Mouse (Mus musculus) hindbrain, embryonic 15.5 days (tissue): ENCODE measurements at regions not wholly inside any gene's neighbourhood (a gene's known extent, or its start where the extent isn't known, plus 50 kb on each side); places are given as distances from the start of the nearest gene placed in this dataset.
A peak's percentile ranks its signal among the peaks of the same experiment; 100 is the strongest.

Source experiments
- ATAC-seq: fragments of 200-750 bp; cut with Nextera tagmentation; 2 replicates; pipeline ENCODE4 v1.8.0; 2017; ENCODE audit warnings: low read depth, moderate number of reproducible peaks, moderate TSS enrichment; ENCODE audit not compliant: low FRiP score
- H3K27ac ChIP-seq: fragments of 300-500 bp; sonication (generic); replicated peaks from 2 replicates; pipeline ENCODE4 v1.5.1; 2015; ENCODE audit warnings: mild to moderate bottlenecking, inconsistent platforms
- H3K27me3 ChIP-seq: fragments of 300-500 bp; sonication (generic); 2 replicates; pipeline ENCODE4 v1.6.1; 2015; ENCODE audit warnings: control low read depth, inconsistent platforms
- H3K36me3 ChIP-seq: fragments of 300-500 bp; sonication (generic); 2 replicates; pipeline ENCODE4 v1.6.1; 2015; ENCODE audit warnings: control low read depth, inconsistent platforms
- H3K4me1 ChIP-seq: fragments of 300-500 bp; sonication (generic); replicated peaks from 2 replicates; pipeline ENCODE4 v1.6.1; 2015; ENCODE audit warnings: control low read depth, inconsistent platforms
- H3K4me2 ChIP-seq: fragments of 300-500 bp; sonication (generic); 2 replicates; pipeline ENCODE4 v1.6.1; 2015; ENCODE audit warnings: moderate library complexity, mild to moderate bottlenecking, inconsistent platforms
- H3K4me3 ChIP-seq: fragments of 300-500 bp; sonication (generic); 2 replicates; pipeline ENCODE4 v1.5.1; 2015; ENCODE audit warnings: mild to moderate bottlenecking, inconsistent platforms
- H3K9ac ChIP-seq: fragments of 300-500 bp; sonication (generic); 2 replicates; pipeline ENCODE4 v1.6.1; 2015; ENCODE audit warnings: inconsistent platforms
- H3K9me3 ChIP-seq: fragments of 300-500 bp; sonication (generic); 2 replicates; pipeline ENCODE4 v1.6.1; 2016; ENCODE audit warnings: control low read depth, inconsistent platforms
- WGBS: fragments of 180-500 bp; shearing (Covaris S2); methylation state at CpG from one replicate; pipeline ENCODE4 v1.1.7; 2015; 5-methylcytosine and 5-hydroxymethylcytosine counted together

DNA sequence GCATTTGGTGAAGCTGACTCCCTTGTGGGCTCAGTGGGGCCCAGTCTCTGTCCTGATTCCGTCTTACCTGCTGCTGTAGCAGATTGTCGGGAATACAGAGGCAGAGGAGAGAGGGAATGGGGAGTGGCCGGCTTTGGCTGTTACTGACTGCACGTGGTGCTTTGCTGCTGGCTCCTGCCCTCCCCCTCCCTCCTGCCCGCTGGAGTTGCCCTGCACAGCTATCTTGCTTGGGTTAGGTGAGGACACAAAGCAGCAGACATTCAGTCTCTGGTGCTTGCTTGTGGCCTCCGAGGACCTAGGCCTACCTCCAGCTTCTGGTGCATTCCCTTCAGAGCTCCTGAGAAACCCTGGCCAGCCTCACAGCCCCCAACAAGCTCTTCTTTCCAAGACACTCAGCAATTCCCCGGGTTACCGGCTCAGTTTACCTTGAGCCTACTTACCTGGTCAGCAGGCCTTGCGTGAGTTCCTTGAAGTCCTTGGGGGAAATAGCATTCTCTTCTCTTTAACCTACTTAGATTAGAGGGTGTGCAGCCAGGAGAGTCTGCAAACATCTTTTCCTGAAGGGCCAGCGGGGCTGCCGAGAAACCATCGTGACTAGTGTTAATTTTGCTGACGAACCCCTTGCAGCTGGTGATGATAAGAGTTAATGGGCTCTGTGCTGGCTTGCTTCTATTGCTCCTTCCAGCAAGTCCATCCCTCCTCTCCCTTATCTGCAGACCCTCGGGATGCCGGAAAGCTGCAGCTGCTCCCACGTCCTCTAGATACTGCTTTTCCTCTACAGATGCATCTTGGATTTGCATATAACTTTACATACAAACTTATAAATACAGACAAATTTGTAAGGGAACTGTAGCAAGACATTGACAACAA is 1176.2 kb upstream of the A1bg start:
- no peaks in the 10 kb centered on the region for H3K4me1 ChIP-seq
- H3K9me3 ChIP-seq = no peaks in the 10 kb centered on the region
- H3K4me2 ChIP-seq = no peak overlapping the region
- H3K9ac ChIP-seq = no peak overlapping the region
- H3K27ac ChIP-seq = no peak overlapping the region
- no peaks in the 10 kb centered on the region for H3K36me3 ChIP-seq
- H3K27me3 ChIP-seq = no peaks in the 10 kb centered on the region
- WGBS = 46% methylated on average over 16 of the region's 16 CpGs
- no peak for ATAC-seq
- H3K4me3 ChIP-seq = no peak overlapping the region

DNA sequence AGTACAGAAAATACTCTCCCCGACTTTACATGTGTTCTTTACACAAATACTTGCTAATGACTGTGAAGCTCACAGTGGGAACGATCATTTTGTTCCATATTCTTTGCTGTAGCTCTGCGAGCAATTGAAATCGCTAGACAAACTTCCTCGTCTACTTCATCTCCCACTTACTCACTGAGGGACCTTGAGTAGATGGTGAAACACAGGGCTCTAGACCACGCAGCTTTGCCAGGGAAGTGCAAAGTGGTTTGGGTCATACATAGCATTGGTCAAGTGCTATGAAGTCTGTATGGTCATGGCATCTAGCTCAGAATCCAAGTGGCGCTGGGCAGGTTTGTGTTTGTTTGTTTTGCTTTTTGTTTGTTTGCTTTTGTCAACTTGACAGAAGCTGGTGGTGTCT is 1174.0 kb upstream of the A1bg start:
- Histone ChIP-seq H3K4me2 (no peak overlapping the region), H3K9me3 (no peaks in the 10 kb centered on the region), H3K9ac (no peak overlapping the region), H3K4me1 (peaks cover 13% of the 10 kb centered on the region), H3K27ac (no peak overlapping the region), H3K36me3 (no peaks in the 10 kb centered on the region), H3K27me3 (no peaks in the 10 kb centered on the region), H3K4me3 (no peak overlapping the region)
- 86% methylated on average over 7 of the region's 7 CpGs for WGBS
- no peak for ATAC-seq

GRCm38 (mm10) chr15:62095198-62095597 is 1172.4 kb upstream of the A1bg start:
- Histone ChIP-seq H3K27me3 (no peaks in the 10 kb centered on the region), H3K9ac (no peak overlapping the region), H3K4me3 (no peak overlapping the region), H3K9me3 (no peaks in the 10 kb centered on the region), H3K27ac (no peak overlapping the region), H3K4me2 (no peak overlapping the region), H3K4me1 (peaks cover 13% of the 10 kb centered on the region), H3K36me3 (no peaks in the 10 kb centered on the region)
- no peak for ATAC-seq
- 85% methylated on average over 3 of the region's 3 CpGs for WGBS

- Histone ChIP-seq H3K4me2 (no peak overlapping the region), H3K9me3 (no peaks in the 10 kb centered on the region), H3K36me3 (no peaks in the 10 kb centered on the region), H3K27ac (no peak overlapping the region), H3K4me3 (no peak overlapping the region), H3K4me1 (peaks cover 13% of the 10 kb centered on the region), H3K27me3 (no peaks in the 10 kb centered on the region), H3K9ac (no peak overlapping the region)
- WGBS = 68% methylated on average over 4 of the region's 4 CpGs
- ATAC-seq = no peak
These were observed 1170.9 kb upstream of the A1bg start for GRCm38 (mm10) chr15:62093672-62094071.

- Histone ChIP-seq H3K4me3 (no peak overlapping the region), H3K4me2 (no peak overlapping the region), H3K9ac (no peak overlapping the region), H3K27me3 (no peaks in the 10 kb centered on the region), H3K36me3 (no peaks in the 10 kb centered on the region), H3K27ac (peak overlapping the region; percentile 62), H3K4me1 (peaks cover 13% of the 10 kb centered on the region), H3K9me3 (no peaks in the 10 kb centered on the region)
- peak; percentile 92 for ATAC-seq
- 7% methylated on average over 5 of the region's 5 CpGs for WGBS
These were observed 1169.9 kb upstream of the A1bg start for GRCm38 (mm10) chr15:62092671-62093185.

DNA sequence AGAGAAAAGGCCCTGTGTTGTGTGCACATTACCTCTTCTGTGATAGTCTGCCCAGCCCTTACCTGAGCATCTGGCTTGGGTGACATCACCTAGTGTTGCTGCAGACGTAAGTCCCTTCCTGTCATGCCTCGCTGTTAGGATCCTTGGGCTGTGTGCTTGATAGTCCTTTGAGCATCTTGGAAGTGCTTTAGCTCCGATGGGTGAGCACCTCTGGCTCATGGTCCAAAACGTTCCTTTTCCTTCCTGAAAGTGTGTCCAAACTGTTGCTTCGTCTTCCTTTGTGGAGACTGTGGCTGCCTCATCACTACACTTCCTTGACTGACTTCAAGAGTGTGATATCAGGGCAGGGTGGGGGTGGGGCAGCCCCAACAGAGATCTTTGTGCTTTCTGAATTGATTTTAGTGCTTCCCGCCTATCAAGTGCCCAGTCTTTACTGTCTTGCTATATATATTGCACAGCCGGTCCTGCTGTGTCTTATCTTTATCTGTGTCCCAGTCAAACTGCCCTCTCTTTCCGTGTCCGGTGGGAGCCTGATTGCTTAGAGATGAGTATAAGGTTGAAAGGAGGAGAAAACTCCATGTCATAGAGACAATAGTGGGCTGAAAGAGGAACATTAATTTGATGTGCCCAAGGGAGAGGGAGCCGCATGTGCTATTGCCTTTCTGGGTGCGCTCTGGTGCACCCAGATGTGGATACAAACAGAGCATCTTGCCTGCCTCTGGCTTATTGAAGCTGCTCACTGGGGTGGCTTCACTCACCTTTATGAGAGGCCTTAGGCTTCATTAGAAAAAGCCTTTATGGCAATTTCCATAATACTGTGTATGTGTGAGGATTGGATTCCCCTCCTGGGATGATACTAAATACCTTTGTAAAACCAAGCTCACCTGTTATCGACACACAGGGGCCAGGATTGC is 1169.2 kb upstream of the A1bg start:
- Histone ChIP-seq H3K4me3 (no peak overlapping the region), H3K27ac (peak overlapping the region; percentile 62; the same call in 1 of the 2 replicates), H3K4me2 (no peak overlapping the region), H3K4me1 (peaks cover 13% of the 10 kb centered on the region), H3K27me3 (no peaks in the 10 kb centered on the region), H3K36me3 (no peaks in the 10 kb centered on the region), H3K9me3 (no peaks in the 10 kb centered on the region), H3K9ac (no peak overlapping the region)
- no peak for ATAC-seq
- 53% methylated on average over 12 of the region's 12 CpGs for whole genome bisulfite sequencing

DNA sequence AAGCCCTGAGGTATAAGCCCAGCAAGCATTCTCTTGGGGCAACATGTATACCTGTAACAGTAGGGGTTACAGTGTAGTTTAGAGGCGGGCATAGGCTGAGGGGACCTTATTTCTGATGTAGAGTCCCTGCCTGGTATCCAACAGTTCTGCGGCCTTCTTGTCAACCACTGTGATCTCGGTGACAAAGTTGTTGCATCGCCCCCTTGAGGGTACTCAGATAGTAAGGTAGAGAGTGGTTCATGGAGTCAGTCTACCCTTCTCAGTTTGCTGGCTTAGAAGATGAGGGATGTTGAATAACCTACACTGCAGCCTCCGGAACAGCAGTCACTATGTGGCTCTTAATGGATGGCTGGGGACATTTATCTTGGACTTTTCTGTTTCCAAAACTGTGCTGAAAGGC is 1168.3 kb upstream of the A1bg start:
- no peak overlapping the region for H3K4me3 ChIP-seq
- H3K36me3 ChIP-seq = no peaks in the 10 kb centered on the region
- no peaks in the 10 kb centered on the region for H3K27me3 ChIP-seq
- no peak overlapping the region for H3K9ac ChIP-seq
- no peak overlapping the region for H3K4me2 ChIP-seq
- no peaks in the 10 kb centered on the region for H3K9me3 ChIP-seq
- no peak for ATAC-seq
- peaks cover 13% of the 10 kb centered on the region for H3K4me1 ChIP-seq
- WGBS = 89% methylated on average over 5 of the region's 5 CpGs
- H3K27ac ChIP-seq = no peak overlapping the region

- no peak overlapping the region for H3K9ac ChIP-seq
- no peaks in the 10 kb centered on the region for H3K36me3 ChIP-seq
- 92% methylated on average over 4 of the region's 4 CpGs for WGBS
- H3K9me3 ChIP-seq = no peaks in the 10 kb centered on the region
- ATAC-seq = no peak
- no peak overlapping the region for H3K4me2 ChIP-seq
- no peaks in the 10 kb centered on the region for H3K27me3 ChIP-seq
- no peak overlapping the region for H3K27ac ChIP-seq
- no peak overlapping the region for H3K4me3 ChIP-seq
- H3K4me1 ChIP-seq = peaks cover 13% of the 10 kb centered on the region
These were observed 1165.5 kb upstream of the A1bg start for GRCm38 (mm10) chr15:62088341-62088740.

DNA sequence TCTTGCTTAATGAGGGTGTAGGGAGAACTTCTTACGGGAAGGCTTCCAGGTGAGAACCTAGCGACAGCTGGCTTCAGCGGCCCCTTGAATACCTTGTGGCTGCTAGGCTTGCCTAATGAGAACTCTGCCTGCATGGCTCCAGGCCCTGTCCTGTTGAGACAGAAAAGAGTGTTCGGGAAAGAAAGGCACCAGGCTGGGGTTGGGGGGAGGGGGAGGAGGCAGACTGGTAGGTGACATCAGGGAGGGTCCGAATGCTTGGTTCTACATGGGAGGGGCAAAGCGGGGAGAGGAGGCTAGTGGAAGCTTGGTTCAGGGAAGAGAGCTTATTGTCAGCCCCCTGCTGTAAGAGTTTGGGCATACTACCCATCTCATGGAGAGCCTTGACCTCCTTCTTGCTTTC is 1164.9 kb upstream of the A1bg start:
- H3K4me2 ChIP-seq = no peak overlapping the region
- ATAC-seq = no peak
- H3K27ac ChIP-seq = no peak overlapping the region
- H3K4me3 ChIP-seq = no peak overlapping the region
- H3K27me3 ChIP-seq = no peaks in the 10 kb centered on the region
- H3K9me3 ChIP-seq = no peaks in the 10 kb centered on the region
- H3K36me3 ChIP-seq = no peaks in the 10 kb centered on the region
- peaks cover 7% of the 10 kb centered on the region for H3K4me1 ChIP-seq
- no peak overlapping the region for H3K9ac ChIP-seq
- 52% methylated on average over 6 of the region's 6 CpGs for WGBS

DNA sequence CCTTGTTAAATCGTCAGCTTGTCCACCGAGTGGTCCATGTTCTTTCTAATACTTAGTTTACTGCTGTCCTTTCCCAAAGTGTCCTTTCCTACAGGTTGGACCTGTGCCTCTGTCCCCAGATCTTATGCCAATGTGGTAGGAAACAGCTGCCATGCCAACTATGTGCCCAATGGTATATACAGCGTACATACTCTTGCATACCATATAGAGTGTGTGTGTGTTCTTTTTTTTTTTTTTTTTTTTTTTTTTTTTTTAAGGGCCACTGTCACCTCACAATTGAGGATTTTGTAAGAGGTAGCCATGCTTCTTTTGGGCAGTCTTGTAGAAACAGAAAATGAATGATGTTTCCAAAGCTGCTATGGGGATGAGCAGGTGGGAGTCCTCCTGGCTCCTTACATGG is 1163.2 kb upstream of the A1bg start:
- H3K27ac ChIP-seq = no peak overlapping the region
- no peak overlapping the region for H3K4me2 ChIP-seq
- no peaks in the 10 kb centered on the region for H3K4me1 ChIP-seq
- no peaks in the 10 kb centered on the region for H3K36me3 ChIP-seq
- no peak overlapping the region for H3K9ac ChIP-seq
- no peaks in the 10 kb centered on the region for H3K27me3 ChIP-seq
- ATAC-seq = no peak
- H3K4me3 ChIP-seq = no peak overlapping the region
- H3K9me3 ChIP-seq = no peaks in the 10 kb centered on the region
- 84% methylated on average over 3 of the region's 3 CpGs for WGBS

DNA sequence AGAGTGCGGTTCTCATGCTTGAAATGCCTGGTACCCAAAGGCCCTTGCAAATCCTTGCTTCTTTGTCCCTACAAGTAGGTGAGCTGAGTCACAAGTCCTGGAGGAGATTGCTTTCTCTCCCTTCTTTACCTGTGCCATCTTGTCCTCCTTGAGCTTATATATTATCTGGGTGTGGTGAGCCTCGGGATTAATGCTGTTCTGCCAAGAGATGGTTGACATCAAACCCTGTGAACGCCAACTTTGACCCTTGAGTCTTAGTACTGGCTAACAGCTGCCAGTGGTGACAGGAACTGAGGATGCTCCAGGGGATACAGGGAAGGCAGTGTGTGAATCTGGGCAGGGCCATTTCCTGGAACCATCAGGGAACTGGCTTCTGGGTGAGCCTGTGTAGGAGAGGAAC is 1160.5 kb upstream of the A1bg start:
- no peak overlapping the region for H3K27ac ChIP-seq
- peaks cover 4% of the 10 kb centered on the region; the same call in 1 of the 2 replicates for H3K4me1 ChIP-seq
- no peak for ATAC-seq
- no peaks in the 10 kb centered on the region for H3K27me3 ChIP-seq
- H3K4me3 ChIP-seq = no peak overlapping the region
- H3K9ac ChIP-seq = no peak overlapping the region
- no peaks in the 10 kb centered on the region for H3K36me3 ChIP-seq
- H3K4me2 ChIP-seq = no peak overlapping the region
- no peaks in the 10 kb centered on the region for H3K9me3 ChIP-seq
- WGBS = 94% methylated on average over 3 of the region's 3 CpGs

GRCm38 (mm10) chr15:62082539-62082938 is 1159.7 kb upstream of the A1bg start:
- 97% methylated on average over 2 of the region's 2 CpGs for WGBS
- H3K36me3 ChIP-seq = no peaks in the 10 kb centered on the region
- H3K27me3 ChIP-seq = no peaks in the 10 kb centered on the region
- no peak overlapping the region for H3K4me3 ChIP-seq
- H3K27ac ChIP-seq = no peak overlapping the region
- H3K4me2 ChIP-seq = no peak overlapping the region
- H3K9ac ChIP-seq = no peak overlapping the region
- no peak for ATAC-seq
- no peaks in the 10 kb centered on the region for H3K9me3 ChIP-seq
- peaks cover 4% of the 10 kb centered on the region; the same call in 1 of the 2 replicates for H3K4me1 ChIP-seq
